Mouse (Mus musculus): Measurements from ENCODE around the gene Ube2d1. TPM values are rescaled to one million over a fixed set of nuclear protein-coding genes. Genes with fewer than 3 reads are reported as not detected.
A peak's percentile ranks its signal among the peaks of the same experiment; 100 is the strongest.

Ube2d1 gene
- polyA plus RNA-seq, 1 experiment: 104 TPM

DNA sequence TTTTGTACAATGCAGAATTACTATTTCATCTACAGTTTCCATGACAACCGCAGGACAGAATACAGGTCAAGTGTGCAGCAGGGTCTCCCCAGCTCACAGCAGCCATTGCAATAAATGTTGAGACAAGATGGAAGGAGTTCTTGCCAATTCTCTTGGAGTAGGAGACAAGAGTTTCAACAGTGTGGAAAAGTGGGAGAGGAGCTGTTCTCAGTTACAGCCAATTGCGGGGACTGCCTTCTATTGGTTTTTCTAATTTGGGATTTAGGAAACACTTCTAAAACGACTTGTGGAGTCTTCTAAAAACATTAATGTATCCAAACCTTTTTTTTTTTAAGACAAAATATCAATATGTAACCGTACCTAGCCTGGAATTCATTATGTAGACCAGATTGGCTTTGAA is 20.0 kb downstream of the Ube2d1 start:
- no peak overlapping the region for H3K27ac ChIP-seq (ENCODE audit: insufficient read depth, low read length)
- TF ChIP-seq CTCF (IDR thresholded peaks at IDR 0.05; ENCODE audit: extremely low read depth, insufficient read depth, low read length): no peak
- TF ChIP-seq POLR2A (IDR thresholded peaks at IDR 0.05; ENCODE audit: extremely low read depth, insufficient read depth, low read length): no peak

DNA sequence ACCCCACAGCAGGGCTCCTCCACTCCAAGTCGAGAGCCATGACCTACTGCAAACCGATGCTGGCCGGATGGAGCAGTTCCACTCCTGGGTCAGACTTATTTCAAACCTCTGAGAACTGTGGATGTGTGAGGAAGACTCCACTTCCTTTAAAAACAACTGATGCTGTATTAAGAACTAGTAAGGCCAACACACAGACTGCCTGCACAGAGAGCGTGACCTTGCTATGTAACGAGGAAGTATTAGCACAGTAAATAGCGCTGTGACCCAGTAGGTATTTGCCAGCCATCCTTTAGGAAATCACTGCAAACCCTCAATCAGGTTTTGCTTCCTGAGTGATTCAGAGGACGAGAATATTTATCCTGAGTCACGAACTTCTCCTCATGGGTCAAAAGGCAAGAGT is 23.4 kb downstream of the Ube2d1 start:
- no peak overlapping the region for H3K27ac ChIP-seq (ENCODE audit: insufficient read depth, low read length)
- H3K4me3 ChIP-seq (ENCODE audit: insufficient read depth, low read length): no peak overlapping the region
- peaks cover 11% of the 10 kb centered on the region for H3K4me1 ChIP-seq (ENCODE audit: control insufficient read depth, insufficient read depth, low read length)
- TF ChIP-seq POLR2A (IDR thresholded peaks at IDR 0.05; ENCODE audit: extremely low read depth, insufficient read depth, low read length) (no peak), CTCF (IDR thresholded peaks at IDR 0.05; ENCODE audit: extremely low read depth, insufficient read depth, low read length) (no peak)

More for the DNA sequence above, 20.0 kb downstream of the Ube2d1 start:
- no peak overlapping the region for H3K4me3 ChIP-seq (ENCODE audit: insufficient read depth, low read length)
- peaks cover 11% of the 10 kb centered on the region for H3K4me1 ChIP-seq (ENCODE audit: control insufficient read depth, insufficient read depth, low read length)

DNA sequence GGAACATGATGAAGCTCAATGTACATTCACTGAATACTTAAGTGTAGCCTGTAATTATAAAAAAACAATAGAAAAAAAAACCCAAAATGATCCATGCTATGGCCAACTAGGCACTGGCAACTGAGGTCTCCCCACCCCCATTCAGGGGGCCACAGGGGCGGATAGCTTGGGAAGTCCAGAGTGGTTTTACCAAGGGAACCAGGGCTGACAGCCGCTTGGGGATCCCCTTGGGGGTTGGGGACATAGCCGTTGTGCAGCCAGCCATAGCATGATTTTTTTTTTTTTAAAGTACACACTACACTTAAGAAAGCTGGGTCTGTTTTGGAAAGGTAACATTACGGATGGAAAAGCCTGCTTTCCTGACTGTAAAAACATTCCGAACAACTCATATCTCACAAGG is 26.1 kb downstream of the Ube2d1 start:
- no peak overlapping the region for H3K27ac ChIP-seq (ENCODE audit: insufficient read depth, low read length)
- TF ChIP-seq POLR2A (IDR thresholded peaks at IDR 0.05; ENCODE audit: extremely low read depth, insufficient read depth, low read length) (no peak), CTCF (IDR thresholded peaks at IDR 0.05; ENCODE audit: extremely low read depth, insufficient read depth, low read length) (no peak)
- H3K4me1 ChIP-seq (ENCODE audit: control insufficient read depth, insufficient read depth, low read length): no peaks in the 10 kb centered on the region

DNA sequence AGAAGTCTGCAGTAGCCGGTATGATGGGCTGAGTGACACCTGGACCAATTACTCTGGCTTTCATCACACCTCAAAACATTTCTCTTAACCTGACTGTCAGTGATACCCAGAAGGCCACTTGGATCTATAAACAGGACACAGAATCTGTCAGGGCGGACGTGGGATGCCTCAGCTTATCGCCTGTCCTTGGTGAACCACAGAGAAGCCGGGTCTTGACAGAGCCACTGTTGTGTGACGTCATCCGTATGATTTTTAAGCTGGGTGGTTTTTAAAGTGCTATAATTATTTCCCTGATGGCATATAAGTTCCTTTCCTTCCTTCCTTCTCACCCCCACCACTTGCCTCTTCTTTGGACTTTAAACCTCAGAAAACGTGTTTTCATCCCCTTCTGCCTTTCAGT is 26.5 kb downstream of the Ube2d1 start:
- TF ChIP-seq POLR2A (IDR thresholded peaks at IDR 0.05; ENCODE audit: extremely low read depth, insufficient read depth, low read length): no peak
- no peak for TF ChIP-seq CTCF (IDR thresholded peaks at IDR 0.05; ENCODE audit: extremely low read depth, insufficient read depth, low read length)
- H3K27ac ChIP-seq (ENCODE audit: insufficient read depth, low read length): no peak overlapping the region

More for the DNA sequence above, 26.1 kb downstream of the Ube2d1 start:
- no peak overlapping the region for H3K4me3 ChIP-seq (ENCODE audit: insufficient read depth, low read length)

DNA sequence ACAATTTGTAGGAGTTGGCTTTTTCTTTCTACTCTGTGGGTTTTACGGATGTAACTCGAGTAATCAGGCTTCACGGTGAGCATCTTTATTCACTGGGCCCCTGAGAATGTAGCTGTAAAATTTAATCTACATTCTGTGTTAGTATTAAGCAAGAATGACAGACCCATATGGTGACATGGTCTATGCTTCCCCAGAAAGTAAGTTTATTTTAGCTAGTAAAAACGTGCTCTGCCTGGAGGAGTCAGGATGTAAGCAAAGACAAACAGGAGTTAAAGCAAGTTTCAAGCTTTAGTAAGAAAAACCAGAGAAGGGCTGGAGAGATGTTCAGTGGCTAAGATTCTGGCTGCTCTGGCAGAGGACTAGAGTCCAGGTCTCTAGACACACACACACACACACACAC is 31.9 kb downstream of the Ube2d1 start:
- H3K4me3 ChIP-seq (ENCODE audit: insufficient read depth, low read length): no peak overlapping the region
- H3K4me1 ChIP-seq (ENCODE audit: control insufficient read depth, insufficient read depth, low read length): peaks cover 3% of the 10 kb centered on the region
- H3K27ac ChIP-seq (ENCODE audit: insufficient read depth, low read length): no peak overlapping the region
- no peak for TF ChIP-seq CTCF (IDR thresholded peaks at IDR 0.05; ENCODE audit: extremely low read depth, insufficient read depth, low read length)
- TF ChIP-seq POLR2A (IDR thresholded peaks at IDR 0.05; ENCODE audit: extremely low read depth, insufficient read depth, low read length): no peak

More for the DNA sequence above, 26.5 kb downstream of the Ube2d1 start:
- no peaks in the 10 kb centered on the region for H3K4me1 ChIP-seq (ENCODE audit: control insufficient read depth, insufficient read depth, low read length)
- H3K4me3 ChIP-seq (ENCODE audit: insufficient read depth, low read length): no peak overlapping the region

DNA sequence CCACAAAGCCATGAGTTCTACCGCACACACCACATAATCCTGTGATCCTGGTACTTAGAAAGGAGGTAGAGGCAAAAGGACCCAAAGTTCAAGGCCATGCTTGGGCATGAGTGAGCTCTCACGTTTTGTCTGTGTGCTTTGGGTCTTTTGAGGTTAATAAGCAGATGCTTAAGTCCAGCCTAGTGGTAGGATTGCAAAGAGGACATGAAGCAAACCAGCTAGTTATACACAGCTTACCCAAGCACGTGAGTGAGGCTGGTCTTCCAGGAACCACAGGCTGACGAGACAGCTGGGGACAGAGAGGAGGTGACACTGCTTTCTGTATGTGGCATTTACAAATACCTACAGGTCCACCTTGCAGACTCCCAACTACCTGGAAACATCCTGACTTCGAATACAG is 32.6 kb downstream of the Ube2d1 start:
- TF ChIP-seq CTCF (IDR thresholded peaks at IDR 0.05; ENCODE audit: extremely low read depth, insufficient read depth, low read length) (no peak), POLR2A (IDR thresholded peaks at IDR 0.05; ENCODE audit: extremely low read depth, insufficient read depth, low read length) (no peak)
- no peak overlapping the region for H3K4me3 ChIP-seq (ENCODE audit: insufficient read depth, low read length)
- H3K4me1 ChIP-seq (ENCODE audit: control insufficient read depth, insufficient read depth, low read length): peaks cover 3% of the 10 kb centered on the region
- no peak overlapping the region for H3K27ac ChIP-seq (ENCODE audit: insufficient read depth, low read length)

DNA sequence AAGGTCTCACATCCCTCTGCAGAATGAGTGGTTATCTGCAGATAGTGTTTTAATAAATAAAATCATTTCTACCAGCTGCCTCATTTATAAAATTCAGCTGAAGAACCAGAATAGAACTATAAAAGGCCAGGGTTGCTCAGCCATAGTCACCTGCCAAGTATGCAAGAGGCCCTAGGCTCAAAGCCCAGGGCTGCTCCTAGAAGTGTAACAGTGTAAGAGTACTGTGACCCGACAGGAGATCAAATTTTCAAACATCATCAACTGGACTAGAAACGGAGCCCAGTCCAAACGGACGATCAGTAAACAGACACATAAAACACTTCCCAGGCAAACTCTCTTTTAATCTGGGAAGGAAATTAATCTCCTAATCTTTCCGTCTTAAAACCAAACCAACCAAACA is 33.2 kb downstream of the Ube2d1 start:
- TF ChIP-seq POLR2A (IDR thresholded peaks at IDR 0.05; ENCODE audit: extremely low read depth, insufficient read depth, low read length): no peak
- no peak for TF ChIP-seq CTCF (IDR thresholded peaks at IDR 0.05; ENCODE audit: extremely low read depth, insufficient read depth, low read length)
- Histone ChIP-seq H3K27ac (ENCODE audit: insufficient read depth, low read length) (no peak overlapping the region), H3K4me3 (ENCODE audit: insufficient read depth, low read length) (no peak overlapping the region), H3K4me1 (ENCODE audit: control insufficient read depth, insufficient read depth, low read length) (peaks cover 3% of the 10 kb centered on the region)

DNA sequence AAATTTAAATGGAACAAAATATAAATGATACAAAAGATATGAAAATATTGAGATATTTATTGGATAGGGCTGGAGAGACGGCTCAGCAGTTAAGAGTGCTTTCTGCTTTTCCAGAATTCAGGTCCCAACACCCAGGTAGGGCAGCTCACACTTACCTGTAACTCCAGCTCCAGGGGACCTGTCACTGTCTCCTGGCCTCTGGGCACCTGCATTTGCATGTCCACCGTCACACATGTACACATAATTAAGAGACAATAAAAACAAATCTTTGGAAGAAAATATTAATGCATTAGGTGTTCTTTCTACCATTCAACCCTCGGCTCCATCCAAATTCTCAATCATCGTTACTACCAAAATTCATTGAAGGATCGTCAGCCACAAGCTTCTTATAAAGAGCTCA is 33.8 kb downstream of the Ube2d1 start:
- H3K27ac ChIP-seq (ENCODE audit: insufficient read depth, low read length): no peak overlapping the region
- TF ChIP-seq POLR2A (IDR thresholded peaks at IDR 0.05; ENCODE audit: extremely low read depth, insufficient read depth, low read length): no peak
- TF ChIP-seq CTCF (IDR thresholded peaks at IDR 0.05; ENCODE audit: extremely low read depth, insufficient read depth, low read length): no peak
- peaks cover 3% of the 10 kb centered on the region for H3K4me1 ChIP-seq (ENCODE audit: control insufficient read depth, insufficient read depth, low read length)
- no peak overlapping the region for H3K4me3 ChIP-seq (ENCODE audit: insufficient read depth, low read length)

DNA sequence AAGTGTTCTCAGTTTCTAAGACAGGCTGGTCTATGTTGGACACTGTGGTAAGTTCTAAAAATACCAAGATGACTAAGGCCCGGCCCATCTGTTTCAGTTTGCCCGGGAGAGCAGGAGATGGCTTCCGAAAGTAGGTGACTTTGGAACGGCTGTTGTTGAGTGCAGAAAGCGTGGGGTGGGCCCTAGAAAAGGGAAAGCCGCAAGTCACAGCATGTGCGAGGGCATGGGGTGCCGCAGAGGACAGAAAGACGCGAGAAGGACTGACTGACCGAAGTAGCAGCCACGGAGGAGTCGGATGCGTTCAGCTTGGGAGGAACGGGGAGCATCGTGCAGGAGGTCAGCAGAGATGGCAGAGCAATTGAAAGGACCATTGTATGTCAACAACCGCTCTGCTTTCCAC is 34.6 kb downstream of the Ube2d1 start:
- Histone ChIP-seq H3K27ac (ENCODE audit: insufficient read depth, low read length) (peak overlapping the region; percentile 33), H3K4me1 (ENCODE audit: control insufficient read depth, insufficient read depth, low read length) (peaks cover 3% of the 10 kb centered on the region), H3K4me3 (ENCODE audit: insufficient read depth, low read length) (peak overlapping the region; percentile 11)

DNA sequence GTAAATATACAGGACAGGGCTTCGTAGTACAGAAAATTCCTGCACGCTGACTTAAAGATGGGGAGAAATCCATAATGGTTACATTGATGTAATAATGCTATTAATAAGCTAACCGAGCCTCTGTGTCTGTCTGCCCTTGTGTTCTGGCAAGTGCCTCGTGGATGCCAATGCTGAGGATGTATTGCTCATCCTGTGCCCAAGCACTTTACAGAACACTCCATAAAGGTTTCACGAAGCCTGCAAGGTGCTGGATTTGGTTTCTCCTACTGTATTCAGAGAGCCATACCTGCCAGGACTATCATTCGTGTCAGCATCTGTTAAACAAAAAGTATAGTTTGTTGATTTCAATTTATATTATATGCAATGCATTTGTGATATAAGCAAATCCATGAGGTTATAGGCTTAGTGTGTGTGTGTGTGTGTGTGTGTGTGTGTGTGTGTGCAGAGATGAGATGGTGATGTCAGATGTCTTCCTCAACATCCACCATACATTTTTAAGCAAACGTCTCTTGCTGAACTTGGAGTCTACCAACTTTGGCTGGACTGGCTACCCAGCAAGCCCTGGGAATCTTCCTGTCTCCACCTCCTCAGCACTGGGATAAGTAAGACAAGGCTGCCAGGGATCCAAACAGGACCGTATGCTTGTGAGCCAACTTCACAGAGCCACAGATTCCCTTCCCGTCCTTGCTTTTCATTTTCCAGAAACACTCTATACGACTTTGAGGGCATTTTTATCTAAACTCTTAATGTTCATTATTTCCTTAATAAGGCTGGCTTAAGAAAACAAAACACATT is 35.8 kb downstream of the Ube2d1 start:
- TF ChIP-seq POLR2A (IDR thresholded peaks at IDR 0.05; ENCODE audit: extremely low read depth, insufficient read depth, low read length): no peak
- TF ChIP-seq CTCF (IDR thresholded peaks at IDR 0.05; ENCODE audit: extremely low read depth, insufficient read depth, low read length): no peak
- Histone ChIP-seq H3K4me3 (ENCODE audit: insufficient read depth, low read length) (no peak overlapping the region), H3K4me1 (ENCODE audit: control insufficient read depth, insufficient read depth, low read length) (peaks cover 3% of the 10 kb centered on the region), H3K27ac (ENCODE audit: insufficient read depth, low read length) (no peak overlapping the region)

More for the DNA sequence above, 34.6 kb downstream of the Ube2d1 start:
- TF ChIP-seq CTCF (IDR thresholded peaks at IDR 0.05; ENCODE audit: extremely low read depth, insufficient read depth, low read length) (no peak), POLR2A (IDR thresholded peaks at IDR 0.05; ENCODE audit: extremely low read depth, insufficient read depth, low read length) (no peak)
